Mouse (Mus musculus) myocyte (in vitro differentiated cells): Measurements from ENCODE around the gene Entpd5.

Source experiments
- CEBPB ChIP-seq: IDR thresholded peaks from 2 replicates; pipeline ENCODE4 v1.6.1; 2011; ENCODE audit warnings: mild to moderate bottlenecking, moderate library complexity; ENCODE audit not compliant: poor library complexity, insufficient read depth, severe bottlenecking
- MYOD1 ChIP-seq, 3 experiments: IDR thresholded peaks; one replicate each; pipeline ENCODE4 v1.6.1; 2011; ENCODE audit warnings: control low read depth in 2 of 3, low read depth in 2 of 3, mild to moderate bottlenecking in 2 of 3, moderate library complexity in 1 of 3; ENCODE audit not compliant: insufficient read length in 2 of 3, control insufficient read depth in 1 of 3
- POLR2A ChIP-seq: IDR thresholded peaks from one replicate; pipeline ENCODE4 v1.6.1; 2011; ENCODE audit warnings: low read depth, mild to moderate bottlenecking, control low read depth, moderate library complexity; ENCODE audit not compliant: insufficient read length
- TCF12 ChIP-seq: IDR thresholded peaks from one replicate; pipeline ENCODE4 v1.6.1; 2011; ENCODE audit warnings: mild to moderate bottlenecking, control low read depth; ENCODE audit not compliant: poor library complexity, insufficient read depth, severe bottlenecking

- TF ChIP-seq CEBPB, result no peak
- TF ChIP-seq POLR2A, result no peak
- TF ChIP-seq MYOD1 (IDR thresholded peaks at IDR 0.05; ENCODE audit: control insufficient read depth in 1 of 3, insufficient read length in 2 of 3, low read depth in 2 of 3), result no peak
- no peak for TF ChIP-seq TCF12
Observed at GRCm38 (mm10) chr12:84385408-84385807, 23.4 kb downstream of the Entpd5 start.
